17 mouse cellular contexts compared by ENCODE assay signal in genomic region chr15:100204574-100204973, GRCm38 (mm10). TPM values are rescaled to one million over a fixed set of nuclear protein-coding genes. Genes with fewer than 3 reads are reported as not detected.
DNase-seq lines count a peak whose midpoint lies in the region; ATAC-seq and TF ChIP-seq lines count a peak whose summit lies in the region.
"Had no signal": no experiment of that assay in that cellular context is flagged by ENCODE, and none has a peak within 500 bp of the region (broad histone marks: within the 10 kb centered on the region; RNA-seq: fewer than 3 reads in every experiment).

No protein-coding gene starts in this region.

- WGBS in heart, embryonic 16.5 days = 80% methylated on average over 1 of the region's 1 CpGs
- 96% methylated on average over 1 of the region's 1 CpGs for WGBS in heart, adult 2 months
- 83% methylated on average over 1 of the region's 1 CpGs for WGBS in lung, embryonic 14.5 days
- WGBS in stomach, embryonic 14.5 days = 89% methylated on average over 1 of the region's 1 CpGs
- WGBS in forebrain, postnatal 0 days = 95% methylated on average over 1 of the region's 1 CpGs

- 0 out of 2 replicates have a peak overlapping the region, but pooled peaks have one; percentile 12 for H3K4me2 ChIP-seq in heart, embryonic 16.5 days (ENCODE audit: low read depth, low read length)
- no peak overlapping the region for H3K4me2 ChIP-seq in lung, embryonic 14.5 days
- no peak overlapping the region for H3K4me2 ChIP-seq in stomach, embryonic 14.5 days (replicated peaks; ENCODE audit: low read depth, low read length)
- H3K4me2 ChIP-seq in forebrain, postnatal 0 days (ENCODE audit: low read depth) = no peak overlapping the region
- H3K4me2 ChIP-seq: neural tube, embryonic 15.5 days had no signal

- intact Hi-C loops in heart, adult 2 months (cut with DNase I) = no loop called here

- TF ChIP-seq EP300 in heart, adult 2 months (IDR thresholded peaks at IDR 0.05; ENCODE audit: insufficient read depth, low read depth, low read length) = no peak

- DNase-seq in heart, adult 2 months = no peak
- no peak for DNase-seq in lung, embryonic 14.5 days
- no peak for DNase-seq in lung, adult 18-20 months
- DNase-seq in forebrain, postnatal 0 days = no peak
- DNase-seq: adrenal gland, postnatal 10 days; heart, postnatal 4 days; kidney, adult 11 months; lung, postnatal 14 days; right cerebral cortex, adult 18-20 months; thymus, postnatal 4 days had no signal

- H3K79me2 ChIP-seq in heart, adult 2 months (replicated peaks; ENCODE audit: control insufficient read depth, insufficient read depth, low read length) = no peaks in the 10 kb centered on the region

- H3K27me3 ChIP-seq in heart, embryonic 16.5 days (ENCODE audit: control insufficient read depth, insufficient read depth, low read length) = no peaks in the 10 kb centered on the region
- H3K27me3 ChIP-seq in heart, adult 2 months (ENCODE audit: control insufficient read depth, insufficient read depth, low read length) = no peaks in the 10 kb centered on the region
- H3K27me3 ChIP-seq in lung, embryonic 14.5 days (ENCODE audit: insufficient read depth, low read length) = no peaks in the 10 kb centered on the region
- no peaks in the 10 kb centered on the region for H3K27me3 ChIP-seq in stomach, embryonic 14.5 days (ENCODE audit: control insufficient read depth, insufficient read depth, low read length)
- no peaks in the 10 kb centered on the region for H3K27me3 ChIP-seq in forebrain, postnatal 0 days (ENCODE audit: insufficient read depth, low read length)
- H3K27me3 ChIP-seq: neural tube, embryonic 15.5 days had no signal

- no peak overlapping the region for H3K9ac ChIP-seq in heart, embryonic 16.5 days (ENCODE audit: low read length)
- H3K9ac ChIP-seq in heart, adult 2 months (ENCODE audit: low read depth, low read length) = no peak overlapping the region
- H3K9ac ChIP-seq in lung, embryonic 14.5 days = no peak overlapping the region
- no peak overlapping the region for H3K9ac ChIP-seq in stomach, embryonic 14.5 days (replicated peaks; ENCODE audit: low read depth, low read length)
- H3K9ac ChIP-seq in forebrain, postnatal 0 days = no peak overlapping the region
- H3K9ac ChIP-seq: neural tube, embryonic 15.5 days had no signal

- no peak for TF ChIP-seq CTCF in heart, adult 2 months (IDR thresholded peaks at IDR 0.05)
- TF ChIP-seq CTCF in lung, embryonic 14.5 days (IDR thresholded peaks at IDR 0.05; ENCODE audit: low read depth) = no peak
- no peak for TF ChIP-seq CTCF in embryonic fibroblast, embryonic 13.5 days (IDR thresholded peaks at IDR 0.05; ENCODE audit: borderline replicate concordance, insufficient read depth, low read length)
- no peak for TF ChIP-seq CTCF in forebrain, postnatal 0 days (IDR thresholded peaks at IDR 0.05; ENCODE audit: low read depth)

- no peaks in the 10 kb centered on the region for H3K9me3 ChIP-seq in heart, embryonic 16.5 days (replicated peaks; ENCODE audit: control insufficient read depth, low read length)
- H3K9me3 ChIP-seq in lung, embryonic 14.5 days (ENCODE audit: low read depth, low read length) = no peaks in the 10 kb centered on the region
- H3K9me3 ChIP-seq in stomach, embryonic 14.5 days (ENCODE audit: control insufficient read depth, low read depth, low read length) = no peaks in the 10 kb centered on the region
- no peaks in the 10 kb centered on the region for H3K9me3 ChIP-seq in forebrain, postnatal 0 days (ENCODE audit: low read length)
- H3K9me3 ChIP-seq: limb, embryonic 10.5 days; neural tube, embryonic 15.5 days had no signal

- TF ChIP-seq POLR2A in heart, adult 2 months (IDR thresholded peaks at IDR 0.05; ENCODE audit: insufficient read depth, low read depth, low read length) = no peak
- no peak for TF ChIP-seq POLR2A in embryonic fibroblast, embryonic 13.5 days (IDR thresholded peaks at IDR 0.05; ENCODE audit: low read depth, low read length)

- H3K4me3 ChIP-seq in heart, embryonic 16.5 days (ENCODE audit: low read length) = no peak overlapping the region
- no peak overlapping the region for H3K4me3 ChIP-seq in heart, adult 2 months
- H3K4me3 ChIP-seq in lung, embryonic 14.5 days (ENCODE audit: low read depth, low read length) = no peak overlapping the region
- no peak overlapping the region for H3K4me3 ChIP-seq in embryonic fibroblast, embryonic 13.5 days (ENCODE audit: insufficient read depth, low read length)
- no peak overlapping the region for H3K4me3 ChIP-seq in stomach, embryonic 14.5 days (ENCODE audit: low read depth, low read length)
- H3K4me3 ChIP-seq in forebrain, postnatal 0 days (ENCODE audit: low read depth, low read length) = no peak overlapping the region
- H3K4me3 ChIP-seq: limb, embryonic 10.5 days; neural tube, embryonic 15.5 days had no signal

- peaks cover 46% of the 10 kb centered on the region for H3K36me3 ChIP-seq in heart, embryonic 16.5 days (ENCODE audit: control insufficient read depth, insufficient read depth)
- H3K36me3 ChIP-seq in heart, adult 2 months (ENCODE audit: control insufficient read depth, insufficient read depth, low read length) = peaks cover 6% of the 10 kb centered on the region; the same call in 1 of the 2 replicates
- peaks cover 78% of the 10 kb centered on the region for H3K36me3 ChIP-seq in lung, embryonic 14.5 days (ENCODE audit: insufficient read depth)
- H3K36me3 ChIP-seq in stomach, embryonic 14.5 days (ENCODE audit: control insufficient read depth, insufficient read depth, low read length) = peaks cover 45% of the 10 kb centered on the region
- peaks cover 88% of the 10 kb centered on the region for H3K36me3 ChIP-seq in forebrain, postnatal 0 days (ENCODE audit: insufficient read depth)

- peaks cover 41% of the 10 kb centered on the region for H3K4me1 ChIP-seq in heart, embryonic 16.5 days (ENCODE audit: control insufficient read depth, insufficient read depth, low read length)
- peaks cover 6% of the 10 kb centered on the region; the same call in 1 of the 2 replicates for H3K4me1 ChIP-seq in heart, adult 2 months (ENCODE audit: control insufficient read depth, insufficient read depth, low read length)
- H3K4me1 ChIP-seq in lung, embryonic 14.5 days (ENCODE audit: insufficient read depth) = no peaks in the 10 kb centered on the region
- no peaks in the 10 kb centered on the region for H3K4me1 ChIP-seq in embryonic fibroblast, embryonic 13.5 days (ENCODE audit: control insufficient read depth, insufficient read depth, low read length)
- peaks cover 5% of the 10 kb centered on the region; the same call in 1 of the 2 replicates for H3K4me1 ChIP-seq in stomach, embryonic 14.5 days (ENCODE audit: control insufficient read depth, insufficient read depth, low read length)
- H3K4me1 ChIP-seq in forebrain, postnatal 0 days (ENCODE audit: insufficient read depth) = no peaks in the 10 kb centered on the region
- H3K4me1 ChIP-seq: limb, embryonic 10.5 days; neural tube, embryonic 15.5 days had no signal

- no peak for ATAC-seq in heart, embryonic 16.5 days (replicated peaks; ENCODE audit: extremely low read depth, insufficient read depth, low FRiP score)
- no peak for ATAC-seq in lung, embryonic 14.5 days (ENCODE audit: insufficient read depth)
- ATAC-seq in stomach, embryonic 14.5 days (ENCODE audit: insufficient number of reproducible peaks, insufficient read depth, low FRiP score, low read depth) = no peak
- no peak for ATAC-seq in forebrain, postnatal 0 days
- ATAC-seq in inflammation-experienced regulatory T-cells, adult 6 months = no peak
- ATAC-seq: midbrain, embryonic 16.5 days had no signal

- peak overlapping the region; percentile 56 for H3K27ac ChIP-seq in heart, embryonic 16.5 days (ENCODE audit: low read length)
- H3K27ac ChIP-seq in heart, adult 2 months = no peak overlapping the region
- peak overlapping the region; percentile 30; the same call in 1 of the 2 replicates for H3K27ac ChIP-seq in lung, embryonic 14.5 days (ENCODE audit: low read depth)
- H3K27ac ChIP-seq in embryonic fibroblast, embryonic 13.5 days (ENCODE audit: insufficient read depth, low read length) = peak overlapping the region; percentile 28; the same call in 1 of the 2 replicates
- H3K27ac ChIP-seq in stomach, embryonic 14.5 days (ENCODE audit: low read length) = peak overlapping the region; percentile 52; the same call in 1 of the 2 replicates
- H3K27ac ChIP-seq in forebrain, postnatal 0 days (ENCODE audit: low read depth, low read length) = no peak overlapping the region
- H3K27ac ChIP-seq: limb, embryonic 10.5 days; neural tube, embryonic 15.5 days had no signal

RNA-seq across cellular contexts. Expression of gene Atf1, which starts 23.0 kb away (rescaled TPM):
- polyA plus RNA-seq in heart, embryonic 16.5 days (2015; fragmentation: Nextera tagmentation; extraction: Ambion mirVana) = 35.6 and 44.1 TPM in 2 replicates
- 10 to 100 TPM; 50.7 to 53.9 TPM for total RNA-seq in heart, adult 2 months (2021)
- polyA plus RNA-seq in heart, adult 2 months (2012; rRNA removed) = 54.2 and 59.7 TPM in 2 replicates
- polyA plus RNA-seq in lung, embryonic 14.5 days (2014; fragmentation: Nextera tagmentation; extraction: Ambion mirVana) = 52.9 and 56.9 TPM in 2 replicates
- 62.5 and 68.0 TPM in 2 replicates for polyA plus RNA-seq in embryonic fibroblast, embryonic 13.5 days (2011; ENCODE audit: insufficient read length, low read depth, missing spikeins)
- polyA plus RNA-seq in stomach, embryonic 14.5 days (2014; fragmentation: Nextera tagmentation; extraction: Ambion mirVana) = 52.6 and 53.1 TPM in 2 replicates
- total RNA-seq in forebrain, postnatal 0 days (2014; rRNA removed) = 5.4 and 5.6 TPM in 2 replicates
- polyA plus RNA-seq in forebrain, postnatal 0 days (2015; fragmentation: Nextera tagmentation; extraction: Ambion mirVana) = 4.6 and 9.2 TPM in 2 replicates
- polyA plus RNA-seq in inflammation-experienced regulatory T-cells, adult 6 months (2017; shearing (Covaris generic)) = 10 to 100 TPM; 32.1 to 36.0 (median 33.1) TPM

Comparison
In these comparisons a context has a peak if more than half of its experiments do, and no peak if none do; other contexts are left out.
1. H3K27ac ChIP-seq: peak in heart, embryonic 16.5 days (single experiment), lung, embryonic 14.5 days (single experiment), embryonic fibroblast, embryonic 13.5 days (single experiment) and stomach, embryonic 14.5 days (single experiment); none in heart, adult 2 months (single experiment) and forebrain, postnatal 0 days (single experiment).